Mouse (Mus musculus): Measurements from ENCODE around the gene Csrnp3. TPM values are rescaled to one million over a fixed set of nuclear protein-coding genes. Genes with fewer than 3 reads are reported as not detected.
A peak's percentile ranks its signal among the peaks of the same experiment; 100 is the strongest.

The Csrnp3 gene
- polyA plus RNA-seq, 1 experiment from 2014 or later: 0.34 TPM

- DNase-seq (ENCODE audit: low spot score): no peak
These were observed 19.3 kb downstream of the Csrnp3 start for GRCm38 (mm10) chr2:65864778-65865339.

GRCm38 (mm10) chr2:65870919-65871582, 25.5 kb downstream of the Csrnp3 start:
- DNase-seq (ENCODE audit: low spot score): no peak

- no peak for DNase-seq (ENCODE audit: low spot score)
These were observed 46.0 kb downstream of the Csrnp3 start for GRCm38 (mm10) chr2:65891590-65891989.

- DNase-seq (ENCODE audit: low spot score): no peak
These were observed 47.7 kb downstream of the Csrnp3 start for GRCm38 (mm10) chr2:65893241-65893640.

- DNase-seq (ENCODE audit: low spot score): no peak
These were observed 48.7 kb downstream of the Csrnp3 start for GRCm38 (mm10) chr2:65894299-65894698.

- no peak for DNase-seq (ENCODE audit: low spot score)
These were observed 51.0 kb downstream of the Csrnp3 start for GRCm38 (mm10) chr2:65896542-65896941.

- DNase-seq (ENCODE audit: low spot score): no peak
These were observed 51.5 kb downstream of the Csrnp3 start for GRCm38 (mm10) chr2:65897084-65897483.

GRCm38 (mm10) chr2:65899478-65899877, 53.9 kb downstream of the Csrnp3 start:
- no peak for DNase-seq (ENCODE audit: low spot score)

- DNase-seq (ENCODE audit: low spot score): no peak
These were observed 63.0 kb downstream of the Csrnp3 start for GRCm38 (mm10) chr2:65908526-65908925.

- DNase-seq (ENCODE audit: low spot score): no peak
These were observed 64.4 kb downstream of the Csrnp3 start for GRCm38 (mm10) chr2:65909724-65910521.

- no peak for DNase-seq (ENCODE audit: low spot score)
These were observed 70.4 kb downstream of the Csrnp3 start for GRCm38 (mm10) chr2:65915994-65916393.

GRCm38 (mm10) chr2:65920651-65921412, 75.3 kb downstream of the Csrnp3 start:
- no peak for DNase-seq (ENCODE audit: low spot score)

- DNase-seq (ENCODE audit: low spot score): no peak
These were observed 79.9 kb downstream of the Csrnp3 start for GRCm38 (mm10) chr2:65925363-65925941.

- no peak for DNase-seq (ENCODE audit: low spot score)
These were observed 81.6 kb downstream of the Csrnp3 start for GRCm38 (mm10) chr2:65926935-65927708.

- no peak for DNase-seq (ENCODE audit: low spot score)
These were observed 83.7 kb downstream of the Csrnp3 start for GRCm38 (mm10) chr2:65929286-65929685.

- no peak for DNase-seq (ENCODE audit: low spot score)
These were observed 84.4 kb downstream of the Csrnp3 start for GRCm38 (mm10) chr2:65929927-65930326.

GRCm38 (mm10) chr2:65931313-65931712, 85.7 kb downstream of the Csrnp3 start:
- DNase-seq (ENCODE audit: low spot score): no peak

- DNase-seq (ENCODE audit: low spot score): peak; percentile 3
These were observed 86.3 kb downstream of the Csrnp3 start for GRCm38 (mm10) chr2:65931841-65932311.

GRCm38 (mm10) chr2:65934099-65934498, 88.5 kb downstream of the Csrnp3 start:
- DNase-seq (ENCODE audit: low spot score): no peak

GRCm38 (mm10) chr2:65938900-65939299, 93.3 kb downstream of the Csrnp3 start:
- DNase-seq (ENCODE audit: low spot score): no peak

Measured in thymus, postnatal 0 days (tissue).